Mouse (Mus musculus): ENCODE measurements around the gene Def8. TPM values are rescaled to one million over a fixed set of nuclear protein-coding genes. Genes with fewer than 3 reads are reported as not detected.
"Not testable (repeated sequence)": the region's sequence is repeated elsewhere in the genome, so short reads cannot be mapped to it uniquely, and the experiment has no call there.

Gene Def8
- polyA plus RNA-seq, 1 experiment from 2014 or later, result 18.4 TPM

- Histone ChIP-seq H3K36me3 (peaks cover 1% of the 10 kb centered on the region), H3K27ac (no peak overlapping the region), H3K4me1 (peaks cover 23% of the 10 kb centered on the region), H3K9me3 (replicated peaks) (no peaks in the 10 kb centered on the region), H3K4me2 (peak overlapping the region; percentile 68), H3K27me3 (replicated peaks) (no peaks in the 10 kb centered on the region), H3K4me3 (peak overlapping the region; percentile 70; the same call in 1 of the 2 replicates), H3K9ac (0 out of 2 replicates have a peak overlapping the region, but pooled peaks have one; percentile 74)
- 50% methylated on average over 6 of the region's 6 CpGs for WGBS (ENCODE audit: insufficient replicate concordance)
- no peak for ATAC-seq
These were observed 20.8 kb downstream of the Def8 start for GRCm38 (mm10) chr8:123444131-123444530.

DNA sequence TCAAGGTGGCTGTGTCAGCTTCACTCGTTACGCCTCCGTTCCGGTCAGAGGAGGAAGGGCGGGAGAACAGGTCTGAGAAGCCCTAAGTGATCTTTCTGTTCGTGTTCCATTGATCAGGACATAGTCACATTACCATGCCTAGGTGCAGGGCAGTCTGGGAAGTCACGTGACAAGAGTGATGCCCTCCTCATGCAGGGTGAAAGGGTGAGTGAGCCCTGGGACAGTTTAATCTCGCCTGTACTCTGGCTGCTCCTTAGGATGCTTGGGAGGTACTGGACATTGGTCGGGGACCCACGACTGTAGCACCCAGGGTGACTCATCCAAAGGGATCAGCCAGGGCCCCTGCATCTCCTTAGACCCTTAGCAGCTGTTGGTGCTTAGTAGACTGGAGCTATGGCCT lies 22.7 kb downstream of the Def8 start:
- whole genome bisulfite sequencing (ENCODE audit: insufficient replicate concordance), result 74% methylated on average over 10 of the region's 10 CpGs
- H3K4me3 ChIP-seq, result no peak overlapping the region
- H3K27me3 ChIP-seq (replicated peaks), result no peaks in the 10 kb centered on the region
- no peak overlapping the region for H3K4me2 ChIP-seq
- peaks cover 7% of the 10 kb centered on the region for H3K36me3 ChIP-seq
- H3K9ac ChIP-seq, result no peak overlapping the region
- H3K9me3 ChIP-seq (replicated peaks), result no peaks in the 10 kb centered on the region
- H3K4me1 ChIP-seq, result peaks cover 33% of the 10 kb centered on the region
- no peak overlapping the region for H3K27ac ChIP-seq
- no peak for ATAC-seq

GRCm38 (mm10) chr8:123446799-123447198 lies 23.5 kb downstream of the Def8 start:
- ATAC-seq, result no peak
- Histone ChIP-seq H3K4me3 (no peak overlapping the region), H3K27me3 (replicated peaks) (no peaks in the 10 kb centered on the region), H3K4me1 (peaks cover 40% of the 10 kb centered on the region), H3K9ac (no peak overlapping the region), H3K4me2 (no peak overlapping the region), H3K36me3 (peaks cover 7% of the 10 kb centered on the region), H3K27ac (no peak overlapping the region), H3K9me3 (replicated peaks) (no peaks in the 10 kb centered on the region)
- WGBS (ENCODE audit: insufficient replicate concordance), result 77% methylated on average over 6 of the region's 6 CpGs

DNA sequence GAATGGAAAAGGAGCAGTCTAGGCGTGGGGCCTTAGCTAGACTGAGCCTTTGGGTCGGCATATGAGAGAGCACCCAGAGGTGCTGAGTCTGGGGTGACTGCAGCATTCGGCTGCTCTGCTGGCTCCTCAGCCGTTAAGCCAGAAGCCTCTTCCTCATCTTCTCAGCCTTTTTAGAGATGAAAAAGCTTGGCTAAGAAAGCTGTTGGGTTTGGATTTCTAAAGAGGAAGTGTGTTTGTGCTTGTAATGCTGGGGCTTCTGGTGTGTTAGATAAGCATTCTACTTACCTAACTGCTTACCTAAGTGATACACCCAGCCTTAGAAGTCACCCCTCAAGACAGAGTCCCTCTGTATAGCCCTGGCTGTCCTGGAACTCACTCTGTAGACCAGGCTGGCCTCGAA lies 27.5 kb downstream of the Def8 start:
- Histone ChIP-seq H3K27me3 (replicated peaks) (no peaks in the 10 kb centered on the region), H3K4me1 (peaks cover 34% of the 10 kb centered on the region), H3K9me3 (replicated peaks) (no peaks in the 10 kb centered on the region), H3K4me2 (no peak overlapping the region), H3K4me3 (no peak overlapping the region), H3K36me3 (peaks cover 39% of the 10 kb centered on the region), H3K27ac (peak overlapping the region; percentile 55; the same call in 1 of the 2 replicates), H3K9ac (no peak overlapping the region)
- WGBS (ENCODE audit: insufficient replicate concordance), result 33% methylated on average over 5 of the region's 5 CpGs
- no peak for ATAC-seq

- not testable (repeated sequence) for ATAC-seq; H3K4me3 ChIP-seq; H3K27me3 ChIP-seq (replicated peaks); H3K9ac ChIP-seq; H3K4me2 ChIP-seq; H3K9me3 ChIP-seq (replicated peaks)
- Histone ChIP-seq H3K27ac (peak overlapping the region; percentile 34; the same call in 1 of the 2 replicates), H3K4me1 (peaks cover 34% of the 10 kb centered on the region), H3K36me3 (peaks cover 48% of the 10 kb centered on the region)
- WGBS (ENCODE audit: insufficient replicate concordance), result 81% methylated on average over 12 of the region's 12 CpGs
These were observed 28.4 kb downstream of the Def8 start for GRCm38 (mm10) chr8:123451747-123452146.

DNA sequence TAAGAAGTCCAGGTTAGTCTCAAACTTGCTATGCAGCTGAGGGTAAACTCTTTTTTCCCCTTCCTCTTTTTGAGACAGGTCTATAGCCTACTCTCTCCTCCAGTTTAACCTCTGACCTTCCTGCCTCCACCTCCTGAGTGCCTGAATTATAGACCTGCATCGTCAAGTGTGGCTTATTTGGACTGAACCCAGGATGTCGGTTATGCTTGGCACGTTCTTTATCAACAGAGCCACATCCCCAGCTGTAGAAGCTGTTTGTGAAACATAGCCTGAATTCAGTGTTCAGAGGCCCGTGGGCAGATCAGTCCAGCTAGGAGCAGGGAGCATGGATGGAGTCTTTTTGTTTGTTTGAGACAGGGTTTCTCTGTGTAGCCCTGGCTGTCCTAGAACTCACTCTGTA lies 28.8 kb downstream of the Def8 start:
- ATAC-seq, result no peak
- Histone ChIP-seq H3K27ac (no peak overlapping the region), H3K4me2 (no peak overlapping the region), H3K27me3 (replicated peaks) (no peaks in the 10 kb centered on the region), H3K4me1 (peaks cover 34% of the 10 kb centered on the region), H3K4me3 (no peak overlapping the region), H3K9me3 (replicated peaks) (no peaks in the 10 kb centered on the region), H3K36me3 (peaks cover 49% of the 10 kb centered on the region), H3K9ac (no peak overlapping the region)
- 26% methylated on average over 4 of the region's 4 CpGs for WGBS (ENCODE audit: insufficient replicate concordance)

GRCm38 (mm10) chr8:123453291-123453690 lies 30.0 kb downstream of the Def8 start:
- H3K9me3 ChIP-seq (replicated peaks), result no peaks in the 10 kb centered on the region
- 64% methylated on average over 7 of the region's 7 CpGs for WGBS (ENCODE audit: insufficient replicate concordance)
- no peaks in the 10 kb centered on the region for H3K27me3 ChIP-seq (replicated peaks)
- H3K4me3 ChIP-seq, result no peak overlapping the region
- H3K4me1 ChIP-seq, result peaks cover 31% of the 10 kb centered on the region
- no peak overlapping the region for H3K9ac ChIP-seq
- no peak overlapping the region for H3K27ac ChIP-seq
- H3K4me2 ChIP-seq, result no peak overlapping the region
- no peak for ATAC-seq
- peaks cover 59% of the 10 kb centered on the region for H3K36me3 ChIP-seq

DNA sequence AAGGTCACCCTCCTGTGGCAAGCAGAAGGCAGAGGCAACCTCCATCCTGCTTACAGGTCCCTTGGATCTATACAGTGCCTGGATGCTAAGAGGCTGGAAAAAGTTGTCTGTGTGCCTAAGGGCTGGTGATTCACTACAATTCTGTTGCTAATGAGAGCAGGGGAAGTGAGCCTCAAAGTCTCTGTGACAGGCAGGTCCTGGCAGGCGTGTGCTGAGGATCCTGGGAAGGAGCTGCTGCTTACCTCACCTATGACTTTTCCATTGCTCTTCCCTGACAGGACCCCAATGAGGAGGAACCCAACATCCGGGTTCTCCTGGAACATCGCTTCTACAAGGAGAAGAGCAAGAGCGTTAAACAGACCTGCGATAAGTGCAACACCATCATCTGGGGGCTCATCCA lies 30.6 kb downstream of the Def8 start:
- Histone ChIP-seq H3K4me3 (no peak overlapping the region), H3K9me3 (replicated peaks) (no peaks in the 10 kb centered on the region), H3K27ac (no peak overlapping the region), H3K36me3 (peaks cover 64% of the 10 kb centered on the region), H3K4me1 (peaks cover 26% of the 10 kb centered on the region), H3K4me2 (no peak overlapping the region), H3K9ac (no peak overlapping the region), H3K27me3 (replicated peaks) (no peaks in the 10 kb centered on the region)
- ATAC-seq, result no peak
- WGBS (ENCODE audit: insufficient replicate concordance), result 81% methylated on average over 5 of the region's 5 CpGs

GRCm38 (mm10) chr8:123454559-123454958 lies 31.2 kb downstream of the Def8 start:
- Histone ChIP-seq H3K27me3 (replicated peaks) (no peaks in the 10 kb centered on the region), H3K4me2 (no peak overlapping the region), H3K9me3 (replicated peaks) (no peaks in the 10 kb centered on the region), H3K4me3 (no peak overlapping the region), H3K4me1 (peaks cover 26% of the 10 kb centered on the region), H3K27ac (no peak overlapping the region), H3K9ac (no peak overlapping the region), H3K36me3 (peaks cover 65% of the 10 kb centered on the region)
- no peak for ATAC-seq
- 45% methylated on average over 6 of the region's 6 CpGs for WGBS (ENCODE audit: insufficient replicate concordance)

DNA sequence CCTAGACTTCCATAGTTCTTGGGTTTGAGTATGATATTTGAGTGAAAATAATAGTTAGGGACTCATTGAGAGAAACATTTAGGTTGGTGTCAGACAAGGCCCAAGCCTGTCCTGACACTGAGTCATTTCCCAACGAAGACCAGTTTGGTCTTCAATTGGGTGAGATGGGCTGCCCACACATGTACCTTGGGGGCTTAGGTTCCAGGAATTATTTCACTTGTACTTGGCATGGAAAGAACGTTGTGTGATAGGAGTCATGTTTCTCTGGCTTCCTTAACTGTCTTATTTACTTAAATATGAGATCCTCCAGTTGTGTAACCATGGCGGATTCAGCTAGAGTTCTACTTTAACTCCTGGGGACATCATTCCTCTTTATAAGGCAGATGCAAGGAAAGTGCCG lies 40.3 kb downstream of the Def8 start:
- Histone ChIP-seq H3K4me2 (no peak overlapping the region), H3K36me3 (peaks cover 45% of the 10 kb centered on the region), H3K4me1 (no peaks in the 10 kb centered on the region), H3K4me3 (no peak overlapping the region), H3K9me3 (replicated peaks) (no peaks in the 10 kb centered on the region), H3K27me3 (replicated peaks) (no peaks in the 10 kb centered on the region), H3K9ac (no peak overlapping the region), H3K27ac (no peak overlapping the region)
- 67% methylated on average over 4 of the region's 4 CpGs for WGBS (ENCODE audit: insufficient replicate concordance)
- ATAC-seq, result no peak

DNA sequence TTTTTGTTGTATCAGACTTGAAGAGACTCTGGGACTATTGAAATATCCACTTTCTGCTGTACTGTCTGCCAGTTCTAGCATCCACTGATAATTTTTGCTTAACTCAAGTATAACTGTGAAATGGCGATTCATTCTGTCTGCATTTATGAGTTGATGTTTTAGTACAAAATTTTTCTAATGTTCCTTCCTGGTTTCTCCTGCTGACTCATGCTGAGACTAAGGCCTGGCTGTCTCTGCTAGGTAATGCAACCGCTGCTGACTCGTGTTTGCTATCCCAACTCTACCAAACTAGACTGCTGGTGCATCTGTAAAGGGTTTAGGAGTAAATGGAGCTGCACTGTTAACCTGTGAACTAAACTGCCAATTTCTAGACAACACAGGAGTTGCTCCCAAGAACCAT lies 44.1 kb downstream of the Def8 start:
- H3K4me2 ChIP-seq, result no peak overlapping the region
- peaks cover 9% of the 10 kb centered on the region; the same call in 1 of the 2 replicates for H3K36me3 ChIP-seq
- WGBS (ENCODE audit: insufficient replicate concordance), result 58% methylated on average over 3 of the region's 3 CpGs
- H3K27ac ChIP-seq, result no peak overlapping the region
- no peak overlapping the region for H3K9ac ChIP-seq
- H3K27me3 ChIP-seq (replicated peaks), result peaks cover 4% of the 10 kb centered on the region; the same call in 1 of the 2 replicates
- no peak overlapping the region for H3K4me3 ChIP-seq
- no peak for ATAC-seq
- H3K9me3 ChIP-seq (replicated peaks), result no peaks in the 10 kb centered on the region
- no peaks in the 10 kb centered on the region for H3K4me1 ChIP-seq

DNA sequence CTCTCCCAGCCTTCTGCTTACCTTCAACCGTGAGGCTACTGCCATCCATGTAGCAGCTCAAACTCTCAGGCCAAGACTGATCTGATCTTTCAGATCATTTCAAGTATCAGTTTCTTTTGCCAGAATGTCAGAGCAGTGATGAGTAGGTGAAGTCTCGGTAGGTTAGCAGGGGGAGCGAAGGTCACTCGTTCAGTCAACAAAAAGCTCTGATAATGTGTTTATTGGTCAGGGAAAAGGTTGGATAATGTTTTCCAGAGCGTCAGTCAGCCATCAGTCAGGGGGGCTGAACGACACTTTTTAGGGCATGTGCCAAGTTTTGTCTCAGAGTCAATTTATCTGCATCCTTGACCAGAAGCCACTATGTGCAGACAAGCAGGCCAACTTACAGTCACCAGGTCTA lies 49.7 kb downstream of the Def8 start:
- H3K4me3 ChIP-seq; H3K27me3 ChIP-seq (replicated peaks); H3K27ac ChIP-seq; H3K9ac ChIP-seq; H3K4me2 ChIP-seq; H3K9me3 ChIP-seq (replicated peaks); H3K36me3 ChIP-seq; ATAC-seq: not testable (repeated sequence)
- peaks cover 18% of the 10 kb centered on the region for H3K4me1 ChIP-seq
- WGBS (ENCODE audit: insufficient replicate concordance), result 59% methylated on average over 6 of the region's 6 CpGs

- WGBS (ENCODE audit: insufficient replicate concordance), result 39% methylated on average over 5 of the region's 5 CpGs
- ATAC-seq; H3K36me3 ChIP-seq; H3K4me3 ChIP-seq; H3K27ac ChIP-seq; H3K4me2 ChIP-seq; H3K9me3 ChIP-seq (replicated peaks); H3K27me3 ChIP-seq (replicated peaks); H3K9ac ChIP-seq: not testable (repeated sequence)
- peaks cover 29% of the 10 kb centered on the region for H3K4me1 ChIP-seq
These were observed 51.2 kb downstream of the Def8 start for GRCm38 (mm10) chr8:123474549-123474948.
